Mouse (Mus musculus) CH12.LX (cell line): Measurements from ENCODE around the gene Sycn. TPM values are rescaled to one million over a fixed set of nuclear protein-coding genes. Genes with fewer than 3 reads are reported as not detected.

ENCODE experiments used
- DNase-seq: peaks from one replicate; pipeline ENCODE4 v3.0.0-alpha.2; 2013; ENCODE audit errors: extremely low read depth
- H3K27ac ChIP-seq: 2 replicates; pipeline ENCODE4 v1.5.1; 2012; ENCODE audit warnings: low read depth, mild to moderate bottlenecking, control low read depth, moderate library complexity; ENCODE audit not compliant: insufficient read depth
- H3K27me3 ChIP-seq: replicated peaks from 2 replicates; pipeline ENCODE3; 2012; ENCODE audit warnings: inconsistent platforms
- H3K36me3 ChIP-seq, 2 experiments: replicated peaks in 1 of 2; 2 replicates each; pipeline versions ENCODE3 to v1.6.1; 2012; ENCODE audit warnings: inconsistent platforms in 1 of 2, low read length in 1 of 2, mild to moderate bottlenecking in 1 of 2, mixed read lengths in 1 of 2, moderate library complexity in 1 of 2; ENCODE audit not compliant: control insufficient read depth in 1 of 2, insufficient read depth in 1 of 2
- H3K4me1 ChIP-seq, 2 experiments: 2 replicates each; pipeline ENCODE4 v1.6.1; 2012; ENCODE audit warnings: inconsistent platforms in 1 of 2, moderate library complexity in 1 of 2; ENCODE audit not compliant: insufficient read depth in 2 of 2, control insufficient read depth in 1 of 2
- H3K4me2 ChIP-seq: 2 replicates; pipeline ENCODE4 v1.6.1; 2012; ENCODE audit warnings: low read depth, mild to moderate bottlenecking, control low read depth; ENCODE audit not compliant: poor library complexity, insufficient read depth, severe bottlenecking
- H3K4me3 ChIP-seq, 3 experiments: fragments of 150-350 bp in 1 of 3; sonication (generic) in 1 of 3; replicated peaks in 1 of 3; 2 replicates each; pipeline versions ENCODE3 to v1.5.1; 2011 to 2012; ENCODE audit warnings: low read depth in 2 of 3, low read length in 2 of 3, mild to moderate bottlenecking in 2 of 3, moderate library complexity in 2 of 3, control low read depth in 1 of 3, improper control_type of control experiment in 1 of 3, inconsistent platforms in 1 of 3, mixed read lengths in 1 of 3; ENCODE audit not compliant: poor library complexity in 1 of 3
- H3K79me2 ChIP-seq: replicated peaks from 2 replicates; pipeline ENCODE4 v1.6.1; 2012; ENCODE audit warnings: mild to moderate bottlenecking, moderate library complexity; ENCODE audit not compliant: control insufficient read depth, poor library complexity, insufficient read depth, severe bottlenecking; ENCODE audit errors: extremely low read depth
- H3K9ac ChIP-seq: 2 replicates; pipeline ENCODE4 v1.6.1; 2012; ENCODE audit warnings: low read depth, mild to moderate bottlenecking, control low read depth, moderate library complexity; ENCODE audit not compliant: insufficient read depth
- H3K9me3 ChIP-seq: replicated peaks from 2 replicates; pipeline ENCODE3; 2012; ENCODE audit warnings: low read length, inconsistent platforms, mixed read lengths
- BHLHE40 ChIP-seq: IDR thresholded peaks from 2 replicates; pipeline ENCODE4 v1.6.1; 2011; ENCODE audit warnings: mild to moderate bottlenecking, low read depth, low read length, improper control_type of control experiment
- ELF1 ChIP-seq: IDR thresholded peaks from 2 replicates; pipeline ENCODE4 v1.6.1; 2014; ENCODE audit warnings: low read depth, mild to moderate bottlenecking, inconsistent platforms, low read length, improper control_type of control experiment
- ETS1 ChIP-seq: conservative IDR thresholded peaks from 2 replicates; pipeline ENCODE4 v1.6.1; 2012; ENCODE audit warnings: low read depth, mild to moderate bottlenecking, inconsistent platforms, low read length, improper control_type of control experiment, moderate library complexity
- HCFC1 ChIP-seq: IDR thresholded peaks from 2 replicates; pipeline ENCODE4 v1.6.1; 2012; ENCODE audit warnings: low read depth, mild to moderate bottlenecking, inconsistent platforms, low read length, improper control_type of control experiment
- IRF4 ChIP-seq: IDR thresholded peaks from 2 replicates; pipeline ENCODE4 v1.6.1; 2014; ENCODE audit warnings: low read depth, mild to moderate bottlenecking, inconsistent platforms, low read length, improper control_type of control experiment
- JUND ChIP-seq: conservative IDR thresholded peaks from 2 replicates; pipeline ENCODE4 v1.6.1; 2011; ENCODE audit warnings: low read depth, low read length, improper control_type of control experiment
- MAZ ChIP-seq: IDR thresholded peaks from 2 replicates; pipeline ENCODE4 v1.6.1; 2012; ENCODE audit warnings: low read depth, mild to moderate bottlenecking, inconsistent platforms, low read length, improper control_type of control experiment, moderate library complexity
- MEF2A ChIP-seq: IDR thresholded peaks from 2 replicates; pipeline ENCODE4 v1.6.1; 2014; ENCODE audit warnings: low read depth, mild to moderate bottlenecking, inconsistent platforms, low read length, improper control_type of control experiment, borderline replicate concordance
- NELFE ChIP-seq: IDR thresholded peaks from 2 replicates; pipeline ENCODE4 v1.6.1; 2011; ENCODE audit warnings: low read depth, low read length, improper control_type of control experiment
- NRF1 ChIP-seq: IDR thresholded peaks from 2 replicates; pipeline ENCODE4 v1.6.1; 2014; ENCODE audit warnings: low read depth, mild to moderate bottlenecking, inconsistent platforms, low read length, improper control_type of control experiment, moderate library complexity
- SMC3 ChIP-seq: IDR thresholded peaks from 2 replicates; pipeline ENCODE4 v1.6.1; 2011; ENCODE audit warnings: low read depth, low read length, improper control_type of control experiment
- USF2 ChIP-seq: conservative IDR thresholded peaks from 2 replicates; pipeline ENCODE4 v1.6.1; 2011; ENCODE audit warnings: low read depth, low read length, improper control_type of control experiment
- ZKSCAN1 ChIP-seq: IDR thresholded peaks from 2 replicates; pipeline ENCODE4 v1.6.1; 2012; ENCODE audit warnings: low read depth, inconsistent platforms, low read length, improper control_type of control experiment, borderline replicate concordance
- ZMIZ1 ChIP-seq: IDR thresholded peaks from 2 replicates; pipeline ENCODE4 v1.6.1; 2012; ENCODE audit warnings: low read depth, mild to moderate bottlenecking, inconsistent platforms, low read length, improper control_type of control experiment
- dilution Hi-C: fragments of 300-500 bp; cut with MboI; formaldehyde crosslinking; loops from 2 replicates; pipeline ENCODE4 v1.14.3; 2020; ENCODE audit warnings: low sequenced_read_pairs; ENCODE audit not compliant: extremely low pct_unique_long_range_greater_than_20kb, extremely low pct_ligation_motif_present
- in situ Hi-C: fragments of 300-500 bp; cut with MboI; formaldehyde crosslinking; loops from 3 replicates; pipeline ENCODE4 v1.14.3; 2019; ENCODE audit warnings: low sequenced_read_pairs, low pct_ligation_motif_present, low pct_unique_long_range_greater_than_20kb, mixed read lengths
- polyA plus RNA-seq: library from polyadenylated mRNA; unstranded; fragments of >175 nt; gene quantifications from 2 replicates; pipeline ENCODE4 v1.2.1, GENCODE M21; 2012; ENCODE audit warnings: low read depth; ENCODE audit not compliant: insufficient read length
- total RNA-seq, 2 experiments: library from RNA; depleted of rRNA; stranded (reverse); fragments of 300-350 nt in 1 of 2; fragments of >200 nt in 1 of 2; gene quantifications; 2 replicates each; pipeline ENCODE4 v1.2.3; 2012 to 2014

Gene Sycn
- total and polyA plus RNA-seq, 3 experiments, result not detected

DNA sequence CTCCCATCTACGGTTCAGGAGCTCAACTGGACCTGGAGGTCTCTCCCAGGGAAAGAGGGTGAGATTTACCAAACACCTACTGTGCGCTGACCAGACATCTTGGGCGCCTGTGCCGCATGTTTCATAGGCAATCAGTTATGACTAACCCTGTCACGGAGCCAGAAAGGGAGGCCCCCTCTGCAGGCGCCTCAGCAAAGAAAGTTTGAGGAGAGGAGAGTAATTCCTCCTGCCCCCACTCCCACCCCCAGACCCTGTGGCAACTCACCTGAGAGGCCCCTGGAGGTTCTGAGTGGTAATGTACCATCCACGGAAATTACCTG, 5.2 kb downstream of the Sycn start:
- TF ChIP-seq MEF2A (no peak), ZKSCAN1 (peak; percentile 70)
- TF ChIP-seq, all 38 proteins: peak for 1
- dilution Hi-C loops, result no loop called here
- no peak overlapping the region for H3K9ac ChIP-seq
- in situ Hi-C loops, result no loop called here
- no peak overlapping the region for H3K4me2 ChIP-seq
- H3K79me2 ChIP-seq, result no peaks in the 10 kb centered on the region
- H3K27ac ChIP-seq, result no peak overlapping the region
- DNase-seq, result no peak
- no peaks in the 10 kb centered on the region for H3K9me3 ChIP-seq
- H3K4me3 ChIP-seq, result no peak overlapping the region
- H3K36me3 ChIP-seq, result no peaks in the 10 kb centered on the region
- peaks cover 9% of the 10 kb centered on the region for H3K27me3 ChIP-seq
- H3K4me1 ChIP-seq, result peaks cover 4 to 6% of the 10 kb centered on the region in 2 experiments; a peak in 2 of 4 replicates

DNA sequence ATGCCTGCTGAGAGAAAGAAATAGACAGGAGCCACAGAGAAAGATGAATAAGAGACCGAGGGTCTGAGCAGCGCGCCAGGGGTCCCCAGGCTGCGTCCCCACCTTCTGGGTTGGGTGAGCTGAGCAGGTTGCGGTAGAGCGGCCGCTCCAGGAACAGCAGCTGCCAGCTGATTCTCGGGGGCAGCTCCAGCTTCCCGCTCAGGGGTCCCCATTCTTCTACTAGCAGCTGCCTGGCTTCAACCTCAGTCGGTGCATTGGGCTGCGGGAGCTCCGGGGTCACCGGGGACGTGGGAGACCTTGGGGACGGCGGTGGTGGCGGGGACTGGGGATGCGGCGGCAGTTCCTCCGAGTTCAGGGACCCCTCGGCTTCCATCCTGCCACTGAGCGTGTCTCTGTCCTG, 6.0 kb downstream of the Sycn start:
- H3K27me3 ChIP-seq, result peaks cover 9% of the 10 kb centered on the region
- no peak overlapping the region for H3K4me2 ChIP-seq
- H3K9ac ChIP-seq, result no peak overlapping the region
- no peak overlapping the region for H3K27ac ChIP-seq
- H3K4me3 ChIP-seq, result no peak overlapping the region
- in situ Hi-C loops, result no loop called here
- peaks cover 4 to 6% of the 10 kb centered on the region in 2 experiments; a peak in 2 of 4 replicates for H3K4me1 ChIP-seq
- H3K9me3 ChIP-seq, result no peaks in the 10 kb centered on the region
- no peaks in the 10 kb centered on the region for H3K36me3 ChIP-seq
- dilution Hi-C loops, result no loop called here
- H3K79me2 ChIP-seq, result no peaks in the 10 kb centered on the region
- TF ChIP-seq ETS1, result no peak
- DNase-seq, result no peak

GRCm38 (mm10) chr7:28547154-28547553, 6.5 kb downstream of the Sycn start, which contains the start of gene Nccrp1:
TSS of gene Nccrp1 (minus strand) at chr7:28547254.
- no peak within 1 kb of the TSS for H3K4me3 ChIP-seq
- no peak within 1 kb of the TSS for H3K27ac ChIP-seq
- H3K9me3 ChIP-seq, result peaks cover under 1% of the 10 kb centered on the region
- no peak for TF ChIP-seq HCFC1
- no peak for TF ChIP-seq USF2
- TF ChIP-seq NELFE, result no peak
- TF ChIP-seq MAZ, result no peak
- no peaks in the 10 kb centered on the region for H3K36me3 ChIP-seq
- H3K4me2 ChIP-seq, result no peak within 1 kb of the TSS
- no peak for DNase-seq
- in situ Hi-C loops, result no loop called here
- peaks cover 9% of the 10 kb centered on the region for H3K27me3 ChIP-seq
- H3K4me1 ChIP-seq, result peaks cover 4 to 6% of the 10 kb centered on the region in 2 experiments; a peak in 2 of 4 replicates
- H3K79me2 ChIP-seq, result no peaks in the 10 kb centered on the region
- H3K9ac ChIP-seq, result no peak within 1 kb of the TSS
- dilution Hi-C loops, result no loop called here

- no peak overlapping the region for H3K4me3 ChIP-seq
- no peak overlapping the region for H3K4me2 ChIP-seq
- H3K27me3 ChIP-seq, result peaks cover 9% of the 10 kb centered on the region
- H3K9me3 ChIP-seq, result peaks cover 4% of the 10 kb centered on the region
- peaks cover 4 to 6% of the 10 kb centered on the region in 2 experiments; a peak in 2 of 4 replicates for H3K4me1 ChIP-seq
- no peaks in the 10 kb centered on the region for H3K79me2 ChIP-seq
- DNase-seq, result no peak
- TF ChIP-seq ELF1, result 0 out of 2 replicates have a peak, but pooled peaks have one; percentile 25
- no peak for TF ChIP-seq SMC3
- no peak for TF ChIP-seq IRF4
- TF ChIP-seq NRF1, result no peak
- TF ChIP-seq HCFC1, result no peak
- no peak for TF ChIP-seq JUND
- no peak for TF ChIP-seq ZMIZ1
- no peak for TF ChIP-seq BHLHE40
- H3K27ac ChIP-seq, result no peak overlapping the region
- in situ Hi-C loops (no loop called here), dilution Hi-C loops (no loop called here)
- H3K9ac ChIP-seq, result no peak overlapping the region
- no peaks in the 10 kb centered on the region for H3K36me3 ChIP-seq
Measured at GRCm38 (mm10) chr7:28547628-28548027, 6.9 kb downstream of the Sycn start.
